Comparison of ENCODE assay signal across 29 mouse cellular contexts in the genomic region with DNA sequence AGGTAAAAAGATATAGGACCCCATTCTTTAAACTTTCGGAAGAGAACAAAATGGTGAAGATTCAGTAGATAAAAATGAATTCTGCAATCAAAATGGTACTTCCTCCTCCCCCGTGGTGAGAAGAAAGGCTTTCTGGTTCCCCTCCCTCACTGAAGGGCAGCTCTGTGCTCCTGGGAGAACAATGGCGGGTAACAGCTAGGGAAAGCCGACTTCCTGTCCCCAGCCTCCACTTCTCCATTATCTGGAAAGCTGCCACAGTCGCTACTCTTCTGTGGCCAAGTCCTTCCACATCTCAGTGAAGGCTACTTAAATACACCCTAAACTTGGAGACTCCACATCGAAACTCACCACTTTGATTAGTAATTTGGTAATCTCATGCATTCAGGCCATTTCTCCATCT. TPM values are rescaled to one million over a fixed set of nuclear protein-coding genes. Genes with fewer than 3 reads are reported as not detected.
DNase-seq lines count a peak whose midpoint lies in the region; ATAC-seq and TF ChIP-seq lines count a peak whose summit lies in the region.
"Had no signal": no experiment of that assay in that cellular context is flagged by ENCODE, and none has a peak within 500 bp of the region (broad histone marks: within the 10 kb centered on the region; RNA-seq: fewer than 3 reads in every experiment).

No protein-coding gene starts in this region.

- peaks cover 7% of the 10 kb centered on the region for H3K4me1 ChIP-seq in heart, embryonic 12.5 days (replicated peaks)
- H3K4me1 ChIP-seq in heart, embryonic 10.5 days: 0 out of 2 replicates have a peak, but pooled peaks cover 4% of the 10 kb centered on the region
- H3K4me1 ChIP-seq in lung, embryonic 16.5 days (replicated peaks; ENCODE audit: control insufficient read depth, insufficient read depth, low read length): peaks cover 11% of the 10 kb centered on the region
- H3K4me1 ChIP-seq in heart, postnatal 0 days (ENCODE audit: control insufficient read depth, insufficient read depth): no peaks in the 10 kb centered on the region
- H3K4me1 ChIP-seq in hindbrain, embryonic 12.5 days: no peaks in the 10 kb centered on the region
- H3K4me1 ChIP-seq: midbrain, embryonic 12.5 days; neural tube, embryonic 12.5 days had no signal

- no peak overlapping the region for H3K9ac ChIP-seq in heart, embryonic 12.5 days
- no peak overlapping the region for H3K9ac ChIP-seq in lung, embryonic 16.5 days (ENCODE audit: low read length)
- no peak overlapping the region for H3K9ac ChIP-seq in heart, postnatal 0 days (replicated peaks; ENCODE audit: low read depth, low read length)
- no peak overlapping the region for H3K9ac ChIP-seq in hindbrain, embryonic 12.5 days
- H3K9ac ChIP-seq: hindbrain, embryonic 14.5 days; limb, embryonic 13.5 days; midbrain, embryonic 12.5 days; neural tube, embryonic 12.5 days had no signal

- no peak overlapping the region for H3K4me2 ChIP-seq in heart, embryonic 12.5 days
- no peak overlapping the region for H3K4me2 ChIP-seq in lung, embryonic 16.5 days (ENCODE audit: low read depth, low read length)
- H3K4me2 ChIP-seq in heart, postnatal 0 days (ENCODE audit: low read depth, low read length): no peak overlapping the region
- no peak overlapping the region for H3K4me2 ChIP-seq in hindbrain, embryonic 12.5 days (replicated peaks)
- H3K4me2 ChIP-seq: hindbrain, embryonic 14.5 days; limb, embryonic 13.5 days; liver, embryonic 11.5 days; midbrain, embryonic 12.5 days; neural tube, embryonic 12.5 days had no signal

- 51% methylated on average over 6 of the region's 6 CpGs for WGBS in heart, embryonic 12.5 days
- 67% methylated on average over 6 of the region's 6 CpGs for WGBS in heart, embryonic 10.5 days
- 64% methylated on average over 6 of the region's 6 CpGs for WGBS in lung, embryonic 16.5 days
- WGBS in heart, postnatal 0 days: 55% methylated on average over 6 of the region's 6 CpGs
- 83% methylated on average over 6 of the region's 6 CpGs for WGBS in hindbrain, embryonic 12.5 days

- peaks cover 45% of the 10 kb centered on the region for H3K36me3 ChIP-seq in heart, embryonic 12.5 days
- H3K36me3 ChIP-seq in heart, embryonic 10.5 days: peaks cover 33% of the 10 kb centered on the region
- peaks cover 7% of the 10 kb centered on the region for H3K36me3 ChIP-seq in lung, embryonic 16.5 days (ENCODE audit: control insufficient read depth, insufficient read depth, low read length)
- H3K36me3 ChIP-seq in heart, postnatal 0 days (replicated peaks; ENCODE audit: control insufficient read depth, insufficient read depth, low read length): peaks cover 22% of the 10 kb centered on the region; the same call in 1 of the 2 replicates
- H3K36me3 ChIP-seq in hindbrain, embryonic 12.5 days: peaks cover 5% of the 10 kb centered on the region; the same call in 1 of the 2 replicates
- H3K36me3 ChIP-seq: neural tube, embryonic 12.5 days had no signal

- no peak for TF ChIP-seq EP300 in heart, postnatal 0 days (IDR thresholded peaks at IDR 0.05; ENCODE audit: low read depth)

- peak; percentile 55; the same call in 1 of the 2 replicates for ATAC-seq in heart, embryonic 12.5 days (ENCODE audit: insufficient number of reproducible peaks, low FRiP score)
- ATAC-seq in lung, embryonic 16.5 days (ENCODE audit: low read depth): peak; percentile 56; the same call in 1 of the 2 replicates
- no peak for ATAC-seq in heart, postnatal 0 days (ENCODE audit: insufficient read depth, low read depth)
- peak; percentile 54 for ATAC-seq in megakaryocyte progenitor cell, adult 5-6 weeks (replicated peaks; ENCODE audit: poor library complexity)
- no peak for ATAC-seq in hindbrain, embryonic 12.5 days (ENCODE audit: low FRiP score)
- ATAC-seq: CD4-positive, CD25-positive, alpha-beta regulatory T cell, adult 4 months; forebrain, embryonic 16.5 days; intestine, postnatal 0 days had no signal

- H3K27ac ChIP-seq in heart, embryonic 12.5 days (ENCODE audit: poor library complexity, severe bottlenecking): no peak overlapping the region
- H3K27ac ChIP-seq in heart, embryonic 10.5 days: no peak overlapping the region
- H3K27ac ChIP-seq in lung, embryonic 16.5 days (ENCODE audit: low read length): peak overlapping the region; percentile 16; the same call in 1 of the 2 replicates
- H3K27ac ChIP-seq in heart, postnatal 0 days (ENCODE audit: low read depth): peak overlapping the region; percentile 30; the same call in 1 of the 2 replicates
- no peak overlapping the region for H3K27ac ChIP-seq in hindbrain, embryonic 12.5 days
- H3K27ac ChIP-seq: hindbrain, embryonic 14.5 days; limb, embryonic 13.5 days; midbrain, embryonic 12.5 days; neural tube, embryonic 12.5 days; stomach, postnatal 0 days had no signal

- H3K4me3 ChIP-seq in heart, embryonic 12.5 days: no peak overlapping the region
- no peak overlapping the region for H3K4me3 ChIP-seq in heart, embryonic 10.5 days
- H3K4me3 ChIP-seq in lung, embryonic 16.5 days (ENCODE audit: low read length): no peak overlapping the region
- no peak overlapping the region for H3K4me3 ChIP-seq in heart, postnatal 0 days (ENCODE audit: low read depth, low read length)
- H3K4me3 ChIP-seq in hindbrain, embryonic 12.5 days: no peak overlapping the region
- H3K4me3 ChIP-seq: erythroblast, embryonic 14.5 days; limb, embryonic 13.5 days; megakaryocyte, embryonic 14.5 days; midbrain, embryonic 12.5 days; myocyte; neural tube, embryonic 12.5 days had no signal

- no peak for TF ChIP-seq CTCF in heart, postnatal 0 days (IDR thresholded peaks at IDR 0.05; ENCODE audit: low read depth)

- no peak for DNase-seq in heart, embryonic 10.5 days (ENCODE audit: low spot score)
- DNase-seq in lung, adult 18-20 months: no peak
- DNase-seq in heart, postnatal 0 days (ENCODE audit: low spot score): no peak
- DNase-seq: adrenal gland, postnatal 25 days; cerebellum, adult 11-12 months; cerebellum, adult 9-11 months; gastrocnemius, postnatal 10 days; kidney, postnatal 25 days; right cerebral cortex, adult 18-20 months; thymus, adult 2 months; thymus, postnatal 36 days had no signal

- no peaks in the 10 kb centered on the region for H3K9me3 ChIP-seq in heart, embryonic 12.5 days (replicated peaks)
- H3K9me3 ChIP-seq in heart, embryonic 10.5 days: no peaks in the 10 kb centered on the region
- no peaks in the 10 kb centered on the region for H3K9me3 ChIP-seq in lung, embryonic 16.5 days (ENCODE audit: control insufficient read depth, low read length)
- H3K9me3 ChIP-seq in heart, postnatal 0 days (replicated peaks; ENCODE audit: control insufficient read depth, low read length): no peaks in the 10 kb centered on the region
- H3K9me3 ChIP-seq in hindbrain, embryonic 12.5 days (replicated peaks): no peaks in the 10 kb centered on the region
- H3K9me3 ChIP-seq: limb, embryonic 13.5 days; megakaryocyte, embryonic 14.5 days; midbrain, embryonic 12.5 days; neural tube, embryonic 12.5 days had no signal

- H3K27me3 ChIP-seq in heart, embryonic 12.5 days (replicated peaks): no peaks in the 10 kb centered on the region
- no peaks in the 10 kb centered on the region for H3K27me3 ChIP-seq in heart, embryonic 10.5 days (ENCODE audit: insufficient read depth, poor library complexity, severe bottlenecking)
- no peaks in the 10 kb centered on the region for H3K27me3 ChIP-seq in lung, embryonic 16.5 days (ENCODE audit: control insufficient read depth, insufficient read depth, low read depth, low read length)
- no peaks in the 10 kb centered on the region for H3K27me3 ChIP-seq in heart, postnatal 0 days (ENCODE audit: control insufficient read depth, insufficient read depth, low read length)
- no peaks in the 10 kb centered on the region for H3K27me3 ChIP-seq in hindbrain, embryonic 12.5 days
- H3K27me3 ChIP-seq: limb, embryonic 13.5 days; midbrain, embryonic 12.5 days; neural tube, embryonic 12.5 days had no signal

RNA-seq across cellular contexts. Expression of a gene that starts 40.9 kb away (rescaled TPM):
- polyA plus RNA-seq in heart, embryonic 12.5 days (2016; fragmentation: Nextera tagmentation; extraction: Ambion mirVana): 0.57 and 0.70 TPM in 2 replicates
- 0.46 and 0.58 TPM in 2 replicates for polyA plus RNA-seq in heart, embryonic 10.5 days (2016; fragmentation: Nextera tagmentation; extraction: Ambion mirVana)
- polyA plus RNA-seq in lung, embryonic 16.5 days (2015; fragmentation: Nextera tagmentation; extraction: Ambion mirVana): 0.34 and 0.35 TPM in 2 replicates
- total RNA-seq in heart, postnatal 0 days (2014; rRNA removed; ENCODE audit: low replicate concordance): not detected in 2 replicates
- polyA plus RNA-seq in heart, postnatal 0 days (2015; fragmentation: Nextera tagmentation; extraction: Ambion mirVana): 0.42 and 0.51 TPM in 2 replicates
- not detected in 2 replicates for total RNA-seq in megakaryocyte progenitor cell, adult 5-6 weeks (2015)
- total RNA-seq in megakaryocyte progenitor cell, adult 5-6 weeks (2017): not detected in 2 replicates
- polyA plus RNA-seq in hindbrain, embryonic 12.5 days (2016; fragmentation: Nextera tagmentation; extraction: Ambion mirVana): 0.34 and 0.36 TPM in 2 replicates
- total RNA-seq: adrenal gland, postnatal 25 days; left cerebral cortex, postnatal 25 days had no signal
- polyA plus RNA-seq: CD4-positive, CD25-positive, alpha-beta regulatory T cell, adult 4 months; erythroblast, embryonic 14.5 days; hindbrain, embryonic 14.5 days; liver, embryonic 16.5 days had no signal

RNA-seq across cellular contexts. Expression of a gene that starts 43.8 kb away (rescaled TPM):
- polyA plus RNA-seq in heart, embryonic 12.5 days (2016; fragmentation: Nextera tagmentation; extraction: Ambion mirVana): 38.8 and 44.1 TPM in 2 replicates
- 16.8 and 20.0 TPM in 2 replicates for polyA plus RNA-seq in heart, embryonic 10.5 days (2016; fragmentation: Nextera tagmentation; extraction: Ambion mirVana)
- 32.8 and 35.1 TPM in 2 replicates for polyA plus RNA-seq in lung, embryonic 16.5 days (2015; fragmentation: Nextera tagmentation; extraction: Ambion mirVana)
- total RNA-seq in heart, postnatal 0 days (2014; rRNA removed; ENCODE audit: low replicate concordance): 101 and 127 TPM in 2 replicates
- 11.7 and 12.7 TPM in 2 replicates for polyA plus RNA-seq in heart, postnatal 0 days (2015; fragmentation: Nextera tagmentation; extraction: Ambion mirVana)
- 0.05 and 0.10 TPM in 2 replicates for total RNA-seq in megakaryocyte progenitor cell, adult 5-6 weeks (2015)
- 0.17 and 0.20 TPM in 2 replicates for total RNA-seq in megakaryocyte progenitor cell, adult 5-6 weeks (2017)
- 14.8 and 18.7 TPM in 2 replicates for polyA plus RNA-seq in hindbrain, embryonic 12.5 days (2016; fragmentation: Nextera tagmentation; extraction: Ambion mirVana)
- polyA plus RNA-seq: CD4-positive, CD25-positive, alpha-beta regulatory T cell, adult 4 months; erythroblast, embryonic 14.5 days had no signal

Comparison
In these comparisons a context has a peak if more than half of its experiments do, and no peak if none do; other contexts are left out.
1. ATAC-seq: peak in heart, embryonic 12.5 days (single experiment), lung, embryonic 16.5 days (single experiment) and megakaryocyte progenitor cell, adult 5-6 weeks (single experiment); none in heart, postnatal 0 days (single experiment) and hindbrain, embryonic 12.5 days (single experiment).
2. H3K27ac ChIP-seq: peak in lung, embryonic 16.5 days (single experiment) and heart, postnatal 0 days (single experiment); none in heart, embryonic 12.5 days (single experiment), heart, embryonic 10.5 days (single experiment) and hindbrain, embryonic 12.5 days (single experiment).